Mouse (Mus musculus): ENCODE results near the gene AI597479. TPM values are rescaled to one million over a fixed set of nuclear protein-coding genes. Genes with fewer than 3 reads are reported as not detected.

AI597479 gene
- polyA plus RNA-seq, 1 experiment from 2014 or later: 27.2 TPM

DNA sequence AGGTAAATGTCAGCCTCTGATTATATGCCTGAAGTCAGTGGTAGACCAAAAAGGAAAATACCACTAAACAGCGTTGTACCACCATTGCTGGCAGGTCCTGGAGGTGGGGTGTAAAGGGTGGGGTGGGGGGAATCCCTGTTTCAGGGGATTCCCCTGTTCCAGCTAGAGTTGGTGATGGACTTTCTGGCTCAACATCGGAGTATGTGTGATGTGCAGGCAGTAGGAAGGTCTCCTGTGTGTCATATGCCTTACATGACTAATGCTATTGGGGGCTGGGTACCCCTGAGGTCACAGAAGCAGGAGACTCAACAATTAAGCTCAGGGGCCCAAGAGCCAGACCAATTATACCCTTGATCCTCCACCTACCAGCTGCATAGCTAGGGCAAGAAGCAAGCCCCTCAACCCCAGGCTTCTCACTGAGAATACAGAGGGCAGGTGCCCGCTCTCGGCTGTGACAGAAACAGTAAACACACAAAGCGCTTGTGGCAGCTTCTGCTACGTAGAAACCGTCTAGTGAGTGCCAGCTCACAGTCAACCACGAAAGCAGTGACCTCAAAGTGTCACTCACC, 45.9 kb downstream of the AI597479 start:
- H3K27ac ChIP-seq: no peak overlapping the region
- H3K9me3 ChIP-seq: no peaks in the 10 kb centered on the region
- H3K4me3 ChIP-seq (replicated peaks): no peak overlapping the region
- H3K4me2 ChIP-seq: no peak overlapping the region
- H3K27me3 ChIP-seq (replicated peaks): no peaks in the 10 kb centered on the region
- H3K9ac ChIP-seq: no peak overlapping the region
- peaks cover 12% of the 10 kb centered on the region; the same call in 1 of the 2 replicates for H3K36me3 ChIP-seq
- 0 out of 2 replicates have a peak, but pooled peaks cover 11% of the 10 kb centered on the region for H3K4me1 ChIP-seq
- no peak for ATAC-seq (ENCODE audit: insufficient read depth, low FRiP score, low read depth)
- WGBS: 81% methylated on average over 8 of the region's 8 CpGs

DNA sequence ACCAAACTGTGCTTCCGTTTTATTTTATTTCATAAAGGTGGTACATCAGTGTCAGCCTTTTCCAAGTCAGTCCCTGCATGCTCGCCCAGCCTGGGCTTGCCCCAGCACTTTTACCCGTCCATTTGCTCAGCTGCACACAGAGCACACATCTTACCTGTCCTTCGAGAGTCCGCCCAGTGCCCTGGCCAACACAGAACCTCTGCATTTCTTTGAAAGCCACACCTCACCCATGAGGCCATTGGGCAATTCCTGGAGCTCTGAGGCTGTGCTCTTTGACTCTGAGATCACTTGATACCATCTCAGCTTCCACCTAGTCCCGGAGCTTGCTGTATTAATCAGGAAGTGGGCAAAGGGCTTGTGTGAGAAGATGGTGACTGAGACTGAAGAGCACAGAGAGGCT, 46.9 kb downstream of the AI597479 start:
- H3K27me3 ChIP-seq (replicated peaks): no peaks in the 10 kb centered on the region
- H3K4me2 ChIP-seq: no peak overlapping the region
- ATAC-seq (ENCODE audit: insufficient read depth, low FRiP score, low read depth): peak; percentile 60; the same call in 1 of the 2 replicates
- no peaks in the 10 kb centered on the region for H3K9me3 ChIP-seq
- H3K27ac ChIP-seq: peak overlapping the region; percentile 33; the same call in 1 of the 2 replicates
- 66% methylated on average over 6 of the region's 6 CpGs for WGBS
- H3K36me3 ChIP-seq: peaks cover 9% of the 10 kb centered on the region; the same call in 1 of the 2 replicates
- 0 out of 2 replicates have a peak, but pooled peaks cover 9% of the 10 kb centered on the region for H3K4me1 ChIP-seq
- no peak overlapping the region for H3K9ac ChIP-seq
- no peak overlapping the region for H3K4me3 ChIP-seq (replicated peaks)

DNA sequence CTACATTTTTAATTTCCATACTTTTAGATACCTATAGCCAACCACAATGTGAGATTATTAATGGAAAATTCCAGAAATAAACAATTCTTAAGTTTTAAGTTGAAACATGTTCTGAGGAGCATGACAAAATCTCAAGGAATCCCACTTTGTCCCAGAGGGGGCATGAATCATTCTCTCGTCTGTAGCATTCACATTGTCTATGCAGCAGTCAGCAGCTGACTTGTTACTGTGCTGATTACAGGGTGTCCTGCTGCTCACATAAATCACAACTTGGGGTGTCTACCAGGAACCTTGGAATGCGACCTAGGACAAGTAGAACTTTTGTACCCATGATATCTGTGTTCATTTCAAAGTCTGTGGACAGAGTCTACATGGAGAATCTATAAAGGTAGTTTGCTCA, 49.0 kb downstream of the AI597479 start:
- Histone ChIP-seq H3K27ac (no peak overlapping the region), H3K4me2 (no peak overlapping the region), H3K4me1 (peaks cover 7% of the 10 kb centered on the region), H3K9me3 (no peaks in the 10 kb centered on the region), H3K9ac (no peak overlapping the region), H3K36me3 (peaks cover 7% of the 10 kb centered on the region; the same call in 1 of the 2 replicates), H3K27me3 (replicated peaks) (no peaks in the 10 kb centered on the region), H3K4me3 (replicated peaks) (no peak overlapping the region)
- WGBS: 59% methylated on average over 2 of the region's 2 CpGs
- no peak for ATAC-seq (ENCODE audit: insufficient read depth, low FRiP score, low read depth)

DNA sequence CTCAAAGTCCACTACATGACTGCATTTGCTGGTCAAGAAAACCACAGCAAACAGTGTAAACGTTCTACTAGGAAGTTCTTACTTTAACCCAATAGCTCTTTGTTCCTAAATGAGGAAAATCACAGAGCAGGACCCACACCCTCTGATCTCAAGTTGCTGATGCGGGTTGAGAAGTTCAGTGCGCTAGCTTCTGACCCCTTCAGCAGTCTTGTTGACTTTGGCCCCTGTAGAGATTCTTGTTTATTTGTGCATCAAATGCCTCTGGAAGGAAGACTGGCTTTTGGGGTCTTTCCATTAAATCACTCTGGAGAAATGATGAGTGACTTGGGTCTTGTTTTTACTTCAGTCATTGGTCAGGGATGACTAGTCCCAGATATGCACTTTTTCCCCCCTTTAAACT, 51.7 kb downstream of the AI597479 start:
- H3K36me3 ChIP-seq: peaks cover 7% of the 10 kb centered on the region; the same call in 1 of the 2 replicates
- no peaks in the 10 kb centered on the region for H3K9me3 ChIP-seq
- H3K4me3 ChIP-seq (replicated peaks): no peak overlapping the region
- H3K4me2 ChIP-seq: no peak overlapping the region
- peaks cover 19% of the 10 kb centered on the region for H3K4me1 ChIP-seq
- no peak for ATAC-seq (ENCODE audit: insufficient read depth, low FRiP score, low read depth)
- no peak overlapping the region for H3K27ac ChIP-seq
- H3K27me3 ChIP-seq (replicated peaks): no peaks in the 10 kb centered on the region
- WGBS: 49% methylated on average over 3 of the region's 3 CpGs
- H3K9ac ChIP-seq: no peak overlapping the region

DNA sequence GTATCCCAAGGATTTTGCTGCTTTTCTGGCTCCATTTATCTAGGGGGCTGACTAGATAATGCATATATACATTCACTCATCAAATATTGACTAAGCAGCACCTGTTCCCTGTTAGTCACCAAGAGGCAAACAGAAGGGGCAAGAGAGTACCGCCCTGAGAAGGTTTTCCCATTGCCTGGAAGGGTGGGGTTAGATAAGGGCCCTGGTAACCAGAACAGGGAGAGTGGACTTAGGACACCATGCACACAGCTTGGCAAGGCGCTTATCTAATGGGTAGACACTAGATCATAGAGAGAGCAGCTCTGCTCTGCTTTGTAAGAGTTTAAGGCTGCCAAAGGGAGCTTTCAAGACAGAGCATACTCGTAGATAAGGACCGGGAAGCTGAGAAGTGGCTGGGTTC, 54.1 kb downstream of the AI597479 start:
- no peaks in the 10 kb centered on the region for H3K27me3 ChIP-seq (replicated peaks)
- peak overlapping the region; percentile 83 for H3K27ac ChIP-seq

DNA sequence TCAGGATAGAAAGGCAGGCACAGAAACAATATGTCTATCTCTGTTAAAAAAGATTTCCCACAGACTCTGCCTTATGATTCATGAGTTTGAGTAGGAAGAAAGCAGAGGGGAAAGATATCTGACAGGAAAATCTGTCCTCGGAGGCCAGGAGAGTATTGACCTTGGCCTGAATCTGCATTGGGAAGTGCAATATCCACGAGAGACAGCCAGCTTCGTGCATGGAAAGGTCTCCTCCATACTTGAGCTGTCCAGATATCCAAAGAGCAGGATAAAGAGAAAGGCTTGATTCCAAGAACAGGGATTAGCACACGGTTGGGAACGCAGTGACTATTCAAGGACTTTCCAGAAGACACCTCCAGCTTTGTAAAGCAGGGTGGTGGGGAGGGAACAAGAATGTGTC, 55.0 kb downstream of the AI597479 start:
- no peak for ATAC-seq (ENCODE audit: insufficient read depth, low FRiP score, low read depth)
- Histone ChIP-seq H3K27me3 (replicated peaks) (no peaks in the 10 kb centered on the region), H3K9me3 (no peaks in the 10 kb centered on the region), H3K4me1 (peaks cover 20% of the 10 kb centered on the region), H3K36me3 (peaks cover 15% of the 10 kb centered on the region; the same call in 1 of the 2 replicates), H3K4me3 (replicated peaks) (no peak overlapping the region), H3K9ac (no peak overlapping the region), H3K4me2 (no peak overlapping the region), H3K27ac (peak overlapping the region; percentile 83)
- WGBS: 56% methylated on average over 5 of the region's 5 CpGs

More for the DNA sequence above, 54.1 kb downstream of the AI597479 start:
- peak; percentile 93 for ATAC-seq (ENCODE audit: insufficient read depth, low FRiP score, low read depth)
- peaks cover 20% of the 10 kb centered on the region for H3K4me1 ChIP-seq
- 54% methylated on average over 4 of the region's 4 CpGs for WGBS
- no peak overlapping the region for H3K4me2 ChIP-seq
- no peak overlapping the region for H3K9ac ChIP-seq
- H3K36me3 ChIP-seq: peaks cover 12% of the 10 kb centered on the region; the same call in 1 of the 2 replicates
- no peak overlapping the region for H3K4me3 ChIP-seq (replicated peaks)
- no peaks in the 10 kb centered on the region for H3K9me3 ChIP-seq

DNA sequence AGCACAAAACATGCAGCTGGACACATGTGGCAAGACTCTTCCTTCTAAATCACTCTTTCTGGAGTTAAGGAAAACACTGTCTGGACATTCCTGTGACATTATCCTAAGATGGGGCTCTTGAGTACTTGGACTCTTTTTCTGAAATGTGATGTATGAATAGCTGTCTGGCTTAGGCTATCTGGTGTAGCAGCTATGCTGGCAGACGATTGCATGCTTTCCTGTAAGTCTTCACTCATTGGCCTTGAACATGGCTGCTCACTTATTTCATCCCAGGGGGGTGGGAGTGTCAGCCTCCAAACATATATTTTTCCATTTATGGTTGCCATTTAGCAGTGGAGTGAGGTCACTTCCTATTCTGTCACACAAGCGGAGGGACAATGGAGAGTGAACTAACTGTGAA, 56.0 kb downstream of the AI597479 start:
- Histone ChIP-seq H3K27me3 (replicated peaks) (no peaks in the 10 kb centered on the region), H3K9ac (no peak overlapping the region), H3K4me1 (peaks cover 20% of the 10 kb centered on the region), H3K4me2 (no peak overlapping the region), H3K36me3 (peaks cover 11% of the 10 kb centered on the region; the same call in 1 of the 2 replicates), H3K27ac (peak overlapping the region; percentile 83), H3K4me3 (replicated peaks) (no peak overlapping the region), H3K9me3 (no peaks in the 10 kb centered on the region)
- 42% methylated on average over 2 of the region's 2 CpGs for WGBS
- ATAC-seq (ENCODE audit: insufficient read depth, low FRiP score, low read depth): peak; percentile 40; the same call in 1 of the 2 replicates

DNA sequence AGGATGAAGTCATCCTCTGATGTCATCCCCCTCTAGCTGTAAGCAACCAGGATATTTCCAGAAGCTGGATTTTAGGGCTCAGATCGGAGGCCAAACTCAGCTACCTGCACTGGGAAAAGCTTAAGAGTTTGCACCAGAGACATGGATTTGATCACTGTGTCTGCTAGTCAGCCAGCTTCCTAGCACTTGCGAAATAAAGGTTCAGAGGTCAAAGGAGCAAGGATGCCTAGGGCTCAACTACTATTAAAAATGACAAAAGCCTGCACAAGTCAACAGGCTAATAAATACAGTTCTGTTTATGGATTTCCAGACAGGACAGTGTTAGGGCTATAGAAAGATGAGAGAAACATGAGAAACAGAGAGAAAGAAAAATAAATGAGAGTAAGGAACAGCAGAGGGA, 59.4 kb downstream of the AI597479 start:
- peaks cover 21% of the 10 kb centered on the region for H3K4me1 ChIP-seq
- no peaks in the 10 kb centered on the region for H3K9me3 ChIP-seq
- H3K27me3 ChIP-seq (replicated peaks): no peaks in the 10 kb centered on the region
- ATAC-seq (ENCODE audit: insufficient read depth, low FRiP score, low read depth): no peak
- H3K36me3 ChIP-seq: peaks cover 9% of the 10 kb centered on the region; the same call in 1 of the 2 replicates
- no peak overlapping the region for H3K9ac ChIP-seq
- H3K4me2 ChIP-seq: no peak overlapping the region
- H3K27ac ChIP-seq: no peak overlapping the region
- H3K4me3 ChIP-seq (replicated peaks): no peak overlapping the region
- 82% methylated on average over 2 of the region's 2 CpGs for WGBS

DNA sequence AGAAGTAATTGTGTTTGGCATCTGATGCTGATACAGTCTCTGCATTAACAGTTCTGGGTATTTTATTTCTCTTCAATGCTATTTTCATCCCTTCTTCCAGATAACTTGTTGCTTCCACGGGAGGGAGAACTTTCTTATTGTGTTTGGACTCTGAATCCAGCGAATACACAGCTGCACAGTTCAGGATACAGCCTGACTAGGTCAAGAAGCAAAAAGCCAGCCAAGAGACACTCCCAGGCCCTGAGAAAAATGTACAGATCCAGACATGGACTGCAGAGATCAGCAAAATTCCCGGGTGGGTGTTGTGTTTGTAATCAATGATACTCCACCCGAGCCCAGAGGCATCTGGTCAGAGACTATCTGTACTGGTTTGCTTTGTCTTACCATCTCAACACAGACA, 60.9 kb downstream of the AI597479 start:
- Histone ChIP-seq H3K4me3 (replicated peaks) (no peak overlapping the region), H3K4me1 (peaks cover 13% of the 10 kb centered on the region), H3K27me3 (replicated peaks) (no peaks in the 10 kb centered on the region), H3K9me3 (no peaks in the 10 kb centered on the region), H3K27ac (peak overlapping the region; percentile 52), H3K4me2 (peak overlapping the region; percentile 6; the same call in 1 of the 2 replicates), H3K9ac (no peak overlapping the region), H3K36me3 (peaks cover 9% of the 10 kb centered on the region; the same call in 1 of the 2 replicates)
- ATAC-seq (ENCODE audit: insufficient read depth, low FRiP score, low read depth): no peak
- 30% methylated on average over 4 of the region's 4 CpGs for WGBS

DNA sequence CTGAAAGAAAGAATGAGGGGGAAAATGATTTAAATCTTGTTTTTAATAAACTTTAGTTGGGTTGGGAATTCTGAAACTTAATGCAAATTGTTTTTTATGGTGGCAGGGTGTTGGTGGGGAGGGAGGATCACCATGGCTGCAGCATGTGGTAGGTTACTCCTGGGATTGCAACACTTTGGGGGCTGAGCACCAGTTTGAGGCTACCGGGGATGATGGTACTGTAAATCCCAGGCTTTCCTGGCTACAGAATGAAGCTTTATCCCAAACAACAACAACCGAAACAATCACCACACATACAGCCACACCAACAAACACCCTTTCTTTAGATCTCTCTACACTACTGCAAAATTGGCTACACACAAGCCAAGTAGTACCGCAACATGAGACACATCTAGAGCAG, 63.9 kb downstream of the AI597479 start:
- peak overlapping the region; percentile 79 for H3K4me2 ChIP-seq
- peaks cover 5% of the 10 kb centered on the region; the same call in 1 of the 2 replicates for H3K36me3 ChIP-seq
- H3K27me3 ChIP-seq (replicated peaks): no peaks in the 10 kb centered on the region
- 0 out of 2 replicates have a peak overlapping the region, but pooled peaks have one; percentile 87 for H3K27ac ChIP-seq
- peak overlapping the region; percentile 81 for H3K4me3 ChIP-seq (replicated peaks)
- H3K4me1 ChIP-seq: peaks cover 8% of the 10 kb centered on the region
- no peaks in the 10 kb centered on the region for H3K9me3 ChIP-seq
- ATAC-seq (ENCODE audit: insufficient read depth, low FRiP score, low read depth): no peak
- H3K9ac ChIP-seq: peak overlapping the region; percentile 2; the same call in 1 of the 2 replicates
- 78% methylated on average over 3 of the region's 3 CpGs for WGBS

DNA sequence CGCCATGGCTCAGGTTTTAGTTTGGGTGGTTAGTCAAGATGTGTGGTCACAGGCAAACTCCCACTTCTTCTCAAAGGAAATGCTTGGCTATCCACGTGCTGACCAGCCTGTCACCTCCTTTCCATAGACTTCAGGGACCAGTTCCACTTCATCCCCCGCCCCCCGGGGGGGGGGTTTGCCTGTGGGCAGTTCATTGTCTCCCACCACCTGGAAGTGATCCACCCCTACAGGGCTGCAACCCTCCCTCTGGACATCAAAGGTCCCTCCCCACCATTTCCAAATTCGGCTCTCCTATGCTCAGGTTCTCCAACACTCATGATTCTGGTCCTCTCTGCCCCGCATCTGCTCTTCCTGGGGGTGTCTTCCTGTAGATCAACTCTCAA, 64.6 kb downstream of the AI597479 start:
- Histone ChIP-seq H3K9me3 (no peaks in the 10 kb centered on the region), H3K4me3 (replicated peaks) (peak overlapping the region; percentile 81), H3K27me3 (replicated peaks) (no peaks in the 10 kb centered on the region), H3K27ac (peak overlapping the region; percentile 87), H3K36me3 (no peaks in the 10 kb centered on the region), H3K4me1 (peaks cover 8% of the 10 kb centered on the region), H3K9ac (peak overlapping the region; percentile 90), H3K4me2 (peak overlapping the region; percentile 79)
- ATAC-seq (ENCODE audit: insufficient read depth, low FRiP score, low read depth): 0 out of 2 replicates have a peak, but pooled peaks have one; percentile 7
- WGBS: under 1% methylated on average over 6 of the region's 6 CpGs
